Mouse (Mus musculus) CH12.LX (cell line): ENCODE results near the gene Ubfd1.

Experiments
- CHD2 ChIP-seq: IDR thresholded peaks from 2 replicates; pipeline ENCODE4 v1.6.1; 2011; ENCODE audit warnings: low read length, improper control_type of control experiment
- CTCF ChIP-seq, 2 experiments: IDR thresholded peaks in 1 of 2; conservative IDR thresholded peaks in 1 of 2; 2 replicates each; pipeline ENCODE4 v1.5.1; 2011 to 2012; ENCODE audit warnings: low read depth in 2 of 2, low read length in 2 of 2, improper control_type of control experiment in 1 of 2, inconsistent platforms in 1 of 2, mild to moderate bottlenecking in 1 of 2, moderate library complexity in 1 of 2
- E2F4 ChIP-seq: IDR thresholded peaks from 2 replicates; pipeline ENCODE4 v1.6.1; 2011; ENCODE audit warnings: low read depth, low read length, improper control_type of control experiment; ENCODE audit not compliant: insufficient replicate concordance
- MAFK ChIP-seq: IDR thresholded peaks from 2 replicates; pipeline ENCODE4 v1.6.1; 2011; ENCODE audit warnings: low read length, improper control_type of control experiment; ENCODE audit not compliant: insufficient replicate concordance
- MAX ChIP-seq: IDR thresholded peaks from 2 replicates; pipeline ENCODE4 v1.6.1; 2011; ENCODE audit warnings: low read length, improper control_type of control experiment
- MXI1 ChIP-seq: IDR thresholded peaks from 2 replicates; pipeline ENCODE4 v1.6.1; 2011; ENCODE audit warnings: mild to moderate bottlenecking, low read depth, low read length, improper control_type of control experiment
- SMC3 ChIP-seq: IDR thresholded peaks from 2 replicates; pipeline ENCODE4 v1.6.1; 2011; ENCODE audit warnings: low read depth, low read length, improper control_type of control experiment
- TBP ChIP-seq: conservative IDR thresholded peaks from 2 replicates; pipeline ENCODE4 v1.6.1; 2011; ENCODE audit warnings: low read depth, low read length, improper control_type of control experiment
- TCF12 ChIP-seq: IDR thresholded peaks from 2 replicates; pipeline ENCODE4 v1.6.1; 2014; ENCODE audit warnings: low read depth, mild to moderate bottlenecking, inconsistent platforms, low read length, improper control_type of control experiment
- UBTF ChIP-seq: IDR thresholded peaks from 2 replicates; pipeline ENCODE4 v1.6.1; 2012; ENCODE audit warnings: low read depth, mild to moderate bottlenecking, inconsistent platforms, low read length, improper control_type of control experiment, moderate library complexity
- USF1 ChIP-seq: IDR thresholded peaks from 2 replicates; pipeline ENCODE4 v1.6.1; 2014; ENCODE audit warnings: low read depth, mild to moderate bottlenecking, inconsistent platforms, low read length, improper control_type of control experiment
- ZMIZ1 ChIP-seq: IDR thresholded peaks from 2 replicates; pipeline ENCODE4 v1.6.1; 2012; ENCODE audit warnings: low read depth, mild to moderate bottlenecking, inconsistent platforms, low read length, improper control_type of control experiment

- no peak for TF ChIP-seq UBTF
- no peak for TF ChIP-seq CHD2
- TF ChIP-seq CTCF (conservative IDR thresholded peaks at IDR 0.05 in 1 of 2, IDR thresholded peaks at IDR 0.05 in 1 of 2; ENCODE audit: low read depth in 2 of 2, low read length in 2 of 2): no peak
- no peak for TF ChIP-seq MAFK
- no peak for TF ChIP-seq ZMIZ1
- no peak for TF ChIP-seq TBP
- TF ChIP-seq MXI1: no peak
- TF ChIP-seq TCF12: no peak
- no peak for TF ChIP-seq USF1
- TF ChIP-seq MAX: no peak
- no peak for TF ChIP-seq SMC3
- no peak for TF ChIP-seq E2F4
These were observed 22.9 kb upstream of the Ubfd1 start for GRCm38 (mm10) chr7:122044106-122044505.
